Mouse (Mus musculus) liver, embryonic 12.5 days (tissue): Measurements from ENCODE around the gene Asb6. TPM values are rescaled to one million over a fixed set of nuclear protein-coding genes. Genes with fewer than 3 reads are reported as not detected.

Experiments used
- polyA plus RNA-seq: library from polyadenylated mRNA; unstranded; fragments of >200 nt; fragmentation: Nextera tagmentation; extraction: Ambion mirVana; gene quantifications from 2 replicates; pipeline ENCODE4 v1.2.1, GENCODE M21; 2016

The Asb6 gene
- polyA plus RNA-seq, 1 experiment from 2014 or later: 41.7 TPM

Other genes starting within 250 kb of the Asb6 start
- 0.31 TPM in 1 of 2 replicates, not detected in the other for gene Cstad, start 235.3 kb downstream of the Asb6 start, polyA plus RNA-seq
- 0.18 and 0.19 TPM in 2 replicates for gene 1700001O22Rik, start 26.7 kb downstream of the Asb6 start, polyA plus RNA-seq
- gene Ntmt1, start 22.5 kb downstream of the Asb6 start, polyA plus RNA-seq: 45.4 and 48.6 TPM in 2 replicates
- gene Prrx2, start 4.6 kb upstream of the Asb6 start, polyA plus RNA-seq: 2.5 and 4.1 TPM in 2 replicates
- 0.25 and 0.63 TPM in 2 replicates for gene Ptges, start 99.5 kb upstream of the Asb6 start, polyA plus RNA-seq
- gene Tor1b, start 122.6 kb upstream of the Asb6 start, polyA plus RNA-seq: 21.3 and 21.8 TPM in 2 replicates
- gene Tor1a, start 137.6 kb upstream of the Asb6 start, polyA plus RNA-seq: 46.2 and 51.8 TPM in 2 replicates
- 36.9 and 41.2 TPM in 2 replicates for gene BC005624, start 151.9 kb upstream of the Asb6 start, polyA plus RNA-seq
- 7.6 and 8.4 TPM in 2 replicates for gene Usp20, start 151.9 kb upstream of the Asb6 start, polyA plus RNA-seq